Mouse (Mus musculus) lung, adult 2 months (tissue): Measurements from ENCODE around the gene Arhgef1.
A peak's percentile ranks its signal among the peaks of the same experiment; 100 is the strongest.

Experiments used
- CTCF ChIP-seq: fragments of 200-500 bp; IDR thresholded peaks from 2 replicates; pipeline ENCODE4 v1.5.1; 2011; ENCODE audit warnings: mild to moderate bottlenecking, low read length, control low read depth; ENCODE audit not compliant: insufficient read depth
- POLR2A ChIP-seq: fragments of 200-500 bp; IDR thresholded peaks from 2 replicates; pipeline ENCODE4 v1.6.1; 2011; ENCODE audit warnings: low read depth, mild to moderate bottlenecking, control low read depth, low read length, borderline replicate concordance; ENCODE audit errors: extremely low read depth

DNA sequence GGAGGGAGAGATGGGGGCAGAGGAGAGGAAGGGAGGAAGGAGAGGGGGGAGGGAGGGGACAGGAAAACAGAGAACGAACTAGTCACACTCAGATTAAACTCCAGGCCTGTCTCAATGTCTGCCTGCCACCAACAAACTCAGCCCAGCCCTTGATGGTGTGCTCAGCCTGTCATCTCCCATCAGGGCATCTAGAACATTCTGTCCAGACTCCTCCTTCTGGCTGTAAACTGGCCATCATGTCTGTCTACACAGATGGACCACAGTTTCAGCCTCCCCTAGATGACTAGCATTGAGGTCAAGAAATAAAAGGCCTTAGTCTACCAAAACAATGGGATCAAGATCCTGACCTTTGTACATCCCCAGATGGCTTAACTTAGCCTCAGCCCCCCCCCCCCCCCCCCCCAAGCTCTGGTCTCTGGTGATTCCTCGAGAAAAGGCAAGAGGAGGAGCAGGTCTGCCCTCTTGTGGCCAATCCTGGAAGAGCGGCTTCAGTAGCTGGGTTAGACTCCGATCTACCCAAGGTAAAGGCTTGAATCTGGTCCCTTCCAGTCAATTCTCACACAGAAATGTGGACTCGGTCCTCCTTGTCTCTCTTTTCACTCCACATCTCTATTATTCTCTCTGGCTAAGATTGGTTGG is 62.3 kb downstream of the Arhgef1 start:
- TF ChIP-seq CTCF = peak; percentile 86
- TF ChIP-seq POLR2A = no peak
